Mouse (Mus musculus) cerebellum, adult 11-12 months (tissue): Measurements from ENCODE around the gene Zfp456.
"Not testable (repeated sequence)": the region's sequence is repeated elsewhere in the genome, so short reads cannot be mapped to it uniquely, and the experiment has no call there.

Experiments used
- DNase-seq: peaks from one replicate; pipeline ENCODE4 v3.0.0; 2022

Gene Zfp456

DNA sequence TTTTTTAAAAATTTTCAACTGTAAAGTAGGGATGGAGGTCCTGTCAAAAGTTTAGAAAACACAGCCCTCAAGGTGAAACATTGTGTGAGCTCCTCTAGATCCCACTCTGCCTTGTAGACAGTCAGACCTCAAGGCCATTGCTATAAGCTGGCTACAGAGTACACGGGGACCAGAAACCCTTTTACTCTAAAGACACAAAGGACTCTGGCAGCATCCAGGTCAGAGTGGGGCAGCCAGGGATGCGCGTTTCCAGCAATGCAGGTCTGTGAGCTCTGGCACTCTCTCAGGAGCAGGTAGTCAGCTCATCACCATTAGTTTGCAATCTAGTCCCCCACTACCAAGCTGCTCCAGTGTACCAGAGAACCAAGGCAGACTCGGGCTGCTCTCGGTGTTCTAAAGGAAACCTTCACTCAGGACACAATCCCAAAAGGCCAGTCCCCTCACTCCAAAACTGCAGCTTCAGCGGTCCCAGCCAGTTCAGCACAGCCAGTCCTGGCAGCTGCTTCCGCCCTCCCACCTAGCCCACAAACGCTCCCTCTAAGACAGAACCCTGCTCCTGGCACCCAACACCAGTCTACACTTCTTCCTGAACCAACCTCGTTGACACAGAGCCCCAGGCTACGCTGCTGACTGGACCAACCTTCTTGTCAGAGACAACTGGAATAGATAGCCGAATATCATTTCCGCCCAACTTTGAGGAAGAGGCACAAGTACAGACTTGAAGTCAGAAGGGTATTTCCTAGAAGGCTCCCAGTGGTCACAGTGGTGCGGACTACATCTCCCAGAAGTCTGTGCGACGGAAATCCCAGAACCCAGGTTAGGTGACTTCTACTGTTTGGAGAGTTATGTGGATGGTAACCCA, at the start of gene Zfp456, which contains the start of gene Gm28041:
Zfp456 (minus strand) TSS at position 761 of the 862 bp plus-strand sequence.
Gm28041 (minus strand) TSS at position 684 of the 862 bp plus-strand sequence.
- not testable (repeated sequence) for DNase-seq

DNA sequence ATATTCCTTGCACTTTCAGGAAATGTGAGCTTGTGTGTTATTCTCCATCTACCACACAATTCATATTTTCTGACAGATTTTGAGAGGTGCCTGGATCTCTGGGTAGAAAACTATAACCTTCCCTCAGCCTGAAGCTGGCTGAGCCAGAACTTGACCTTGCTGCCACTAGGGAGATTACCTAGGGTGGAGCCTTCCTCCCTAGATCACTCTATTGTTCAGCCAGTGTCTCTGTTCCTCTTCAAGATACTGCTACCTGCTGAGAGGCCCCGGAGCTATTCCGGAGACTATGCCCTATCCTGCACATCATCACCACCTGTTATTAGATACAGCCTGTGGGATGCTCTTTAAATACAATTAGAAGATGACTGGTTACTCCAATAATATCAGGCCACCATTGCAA, 46.9 kb upstream of the Zfp456 start:
- DNase-seq, result not testable (repeated sequence)

DNA sequence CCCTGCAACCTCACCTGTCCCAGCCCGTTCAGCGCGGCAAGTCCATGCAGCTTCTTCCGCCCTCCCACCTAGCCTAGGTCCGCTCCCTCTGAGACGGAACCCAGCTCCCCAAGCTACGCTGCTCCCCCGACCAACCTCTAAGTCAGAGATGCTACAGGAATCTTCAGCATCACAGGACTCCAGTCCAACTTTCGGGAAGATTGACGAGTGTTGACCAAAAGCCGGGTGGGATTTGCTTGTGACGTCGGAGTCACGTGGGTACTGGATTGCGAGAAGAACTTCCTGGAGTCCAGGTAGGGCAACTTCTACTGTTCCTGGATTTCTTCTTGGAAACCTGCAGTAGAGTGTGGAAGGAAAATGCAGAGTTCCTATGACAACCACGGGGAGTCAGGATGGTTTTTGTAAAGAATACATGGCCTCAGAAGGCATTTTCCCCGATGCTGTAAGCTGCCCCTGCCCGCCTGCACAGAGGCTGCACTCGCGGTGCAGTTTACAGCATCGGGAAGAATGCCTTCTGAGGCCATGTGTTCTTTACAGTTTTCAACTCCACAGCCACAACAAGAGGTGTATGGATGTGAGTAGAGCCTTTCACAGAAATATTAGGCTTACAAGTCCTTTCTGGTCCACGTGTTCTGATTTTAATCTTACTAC, 45.7 kb upstream of the Zfp456 start, which contains the start of gene Zfp459:
Zfp459 (minus strand) TSS at position 212 of the 651 bp plus-strand sequence.
- peak; percentile 18 for DNase-seq

- no peak for DNase-seq
Measured at GRCm38 (mm10) chr13:67420558-67421206, 45.1 kb upstream of the Zfp456 start.

DNA sequence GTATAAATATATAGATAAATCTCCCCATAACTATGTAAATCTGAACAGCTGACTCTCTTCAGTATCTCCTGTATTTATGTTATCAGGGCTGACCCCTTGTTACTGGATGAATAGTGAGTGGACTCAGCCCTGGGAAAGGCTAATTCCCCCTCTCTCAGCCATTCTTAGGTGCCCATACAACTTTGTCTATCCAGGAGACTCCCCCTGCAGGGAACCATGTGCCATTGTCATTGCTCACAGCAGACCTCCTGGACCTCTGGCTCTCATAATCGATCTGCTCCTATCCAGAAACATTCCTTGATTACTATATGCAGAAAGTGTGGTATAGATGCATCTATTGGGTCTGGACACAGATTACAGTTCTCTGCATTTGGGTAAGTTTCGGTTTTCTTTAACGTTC, 41.2 kb upstream of the Zfp456 start:
- no peak for DNase-seq

DNA sequence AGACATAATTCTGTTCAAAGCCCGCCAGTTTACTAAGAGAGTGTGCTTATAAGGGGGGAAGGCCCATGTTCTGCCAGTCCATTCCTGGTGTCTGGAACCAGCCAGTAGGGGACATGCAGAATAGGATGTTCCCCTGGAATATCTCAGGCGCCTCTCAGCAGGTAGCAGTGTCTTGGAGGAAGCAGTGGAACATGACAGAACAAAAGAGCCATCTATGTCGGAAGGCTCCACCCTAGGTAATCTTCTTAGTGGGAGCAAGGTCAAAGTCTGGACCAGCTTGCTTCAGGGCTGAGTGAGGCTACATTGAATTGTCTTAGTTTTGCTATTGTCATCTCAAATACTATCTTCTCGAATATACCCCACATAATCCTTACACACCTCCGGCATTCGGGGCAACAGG, 40.1 kb upstream of the Zfp456 start:
- DNase-seq, result no peak

DNA sequence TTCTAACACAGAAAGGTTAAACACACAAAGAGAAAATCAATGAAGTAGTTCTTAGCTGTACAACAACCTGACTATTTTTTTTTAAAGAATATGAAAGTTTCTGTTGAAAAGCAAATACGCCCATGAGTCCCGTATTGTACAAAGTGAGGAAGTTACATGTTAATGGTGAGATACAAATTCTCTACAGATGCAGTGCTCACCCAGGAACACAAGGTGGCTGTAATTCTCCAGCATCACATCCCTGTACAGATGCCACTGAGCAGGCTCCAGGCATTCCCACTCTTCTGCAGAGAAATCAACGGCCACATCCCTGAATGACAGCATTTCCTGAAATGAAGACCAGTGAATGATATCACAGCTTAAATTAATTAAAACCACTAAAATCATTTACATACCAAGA, 38.0 kb upstream of the Zfp456 start:
- not testable (repeated sequence) for DNase-seq

DNA sequence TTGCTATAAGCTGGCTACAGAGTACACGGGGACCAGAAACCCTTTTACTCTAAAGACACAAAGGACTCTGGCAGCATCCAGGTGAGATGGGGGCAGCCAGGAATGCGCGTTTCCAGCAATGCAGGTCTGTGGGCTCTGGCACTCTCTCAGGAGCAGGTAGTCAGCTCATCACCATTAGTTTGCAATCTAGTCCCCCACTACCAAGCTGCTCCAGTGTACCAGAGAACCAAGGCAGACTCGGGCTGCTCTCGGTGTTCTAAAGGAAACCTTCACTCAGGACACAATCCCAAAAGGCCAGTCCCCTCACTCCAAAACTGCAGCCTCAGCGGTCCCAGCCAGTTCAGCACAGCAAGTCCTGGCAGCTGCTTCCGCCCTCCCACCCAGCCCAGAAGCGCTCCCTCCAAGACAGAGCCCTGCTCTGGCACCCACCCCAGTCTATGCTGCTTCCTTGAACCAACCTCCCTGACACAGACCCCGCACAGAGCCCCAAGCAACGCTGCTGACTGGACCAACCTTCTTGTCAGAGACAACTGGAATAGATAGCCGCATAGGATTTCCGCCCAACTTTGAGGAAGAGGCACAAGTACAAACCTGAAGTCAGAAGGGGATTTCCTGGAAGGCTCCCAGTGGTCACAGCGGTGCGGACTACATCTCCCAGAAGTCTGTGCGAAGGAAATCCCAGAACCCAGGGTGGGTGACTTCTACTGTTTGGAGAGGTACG, 23.7 kb upstream of the Zfp456 start, which contains the start of gene Zfp429:
Zfp429 (minus strand) TSS at position 637 of the 721 bp plus-strand sequence.
- DNase-seq, result peak; percentile 56

DNA sequence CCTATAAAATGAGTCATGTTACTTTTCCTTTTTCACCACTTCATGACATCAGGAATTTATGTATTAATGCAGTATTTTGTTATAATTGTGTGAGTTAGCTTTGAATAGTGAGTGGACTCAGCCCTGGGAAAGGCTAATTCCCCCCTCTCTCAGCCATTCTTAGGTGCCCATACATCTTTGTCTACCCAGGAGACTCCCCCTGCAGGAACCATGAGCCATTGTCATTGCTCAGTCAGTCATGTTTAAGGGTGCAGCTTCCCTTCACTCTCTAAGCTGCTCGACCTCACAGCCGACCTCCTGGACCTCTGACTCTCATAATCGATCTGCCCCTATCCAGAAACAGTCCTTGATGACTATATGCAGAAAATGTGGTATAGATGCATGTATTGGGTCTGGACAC, 645 bp upstream of the Zfp456 start:
- DNase-seq, result not testable (repeated sequence)

DNA sequence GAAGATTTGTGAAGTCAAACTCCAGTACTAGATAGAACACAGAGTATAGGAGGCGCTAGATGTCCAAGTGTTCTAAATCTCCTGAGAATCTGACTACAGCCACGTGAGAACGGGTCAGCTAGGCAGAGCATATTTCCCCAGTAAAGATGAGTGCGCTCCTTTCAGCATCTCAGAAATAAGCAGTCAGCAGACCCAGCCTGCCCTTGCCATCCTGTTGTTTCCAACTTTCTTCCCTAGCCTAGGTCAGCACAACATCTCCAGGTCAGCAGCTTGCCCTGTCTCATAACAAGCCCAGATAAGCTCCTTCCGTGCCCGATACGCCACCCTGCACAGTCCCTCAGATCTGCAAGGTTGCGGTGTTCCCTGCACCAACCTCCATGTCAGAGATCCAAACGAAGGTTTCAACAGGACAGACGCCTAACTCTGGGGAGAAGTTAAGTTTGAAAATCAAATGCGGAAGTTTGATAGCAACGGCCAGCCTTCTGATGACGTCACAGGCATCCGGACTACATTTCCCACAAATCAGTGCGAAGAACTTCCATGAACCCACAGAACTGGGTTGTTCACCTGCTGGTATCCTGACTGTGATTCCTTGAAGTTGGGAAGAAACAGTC, 15.4 kb downstream of the Zfp456 start, which contains the start of the genes Gm28044 and Zfp953:
Gm28044 (minus strand) TSS at position 406 of the 614 bp plus-strand sequence.
Zfp953 (minus strand) TSS at position 475 of the 614 bp plus-strand sequence.
- DNase-seq, result peak; percentile 84

GRCm38 (mm10) chr13:67351854-67352253, 23.8 kb downstream of the Zfp456 start:
- DNase-seq, result no peak

- no peak for DNase-seq
Measured at GRCm38 (mm10) chr13:67343422-67343821, 32.2 kb downstream of the Zfp456 start.

- no peak for DNase-seq
Measured at GRCm38 (mm10) chr13:67332877-67333276, 42.7 kb downstream of the Zfp456 start.

- DNase-seq, result peak; percentile 77
Measured at GRCm38 (mm10) chr13:67332019-67332724, 43.4 kb downstream of the Zfp456 start, which contains the start of gene Zfp595. Gene Zfp595 (minus strand): TSS chr13:67332570.
